Mouse (Mus musculus) neural tube, embryonic 12.5 days (tissue): ENCODE measurements around the gene Add2. TPM values are rescaled to one million over a fixed set of nuclear protein-coding genes. Genes with fewer than 3 reads are reported as not detected.
A peak's percentile ranks its signal among the peaks of the same experiment; 100 is the strongest.

Experiments used
- ATAC-seq: fragments of 200-750 bp; cut with Nextera tagmentation; 2 replicates; pipeline ENCODE4 v1.8.0; 2017; ENCODE audit warnings: low read depth, mild to moderate bottlenecking, moderate TSS enrichment, moderate library complexity; ENCODE audit not compliant: low FRiP score
- H3K27ac ChIP-seq: fragments of 300-500 bp; sonication (generic); 2 replicates; pipeline ENCODE4 v1.5.1; 2016
- H3K27me3 ChIP-seq: fragments of 300-500 bp; sonication (generic); replicated peaks from 2 replicates; pipeline ENCODE4 v1.6.1; 2016; ENCODE audit warnings: mild to moderate bottlenecking
- H3K36me3 ChIP-seq: fragments of 300-500 bp; sonication (generic); 2 replicates; pipeline ENCODE4 v1.6.1; 2016; ENCODE audit warnings: mild to moderate bottlenecking
- H3K4me1 ChIP-seq: fragments of 300-500 bp; sonication (generic); 2 replicates; pipeline ENCODE4 v1.6.1; 2016
- H3K4me2 ChIP-seq: fragments of 300-500 bp; sonication (generic); replicated peaks from 2 replicates; pipeline ENCODE4 v1.6.1; 2016; ENCODE audit warnings: mild to moderate bottlenecking
- H3K4me3 ChIP-seq: fragments of 300-500 bp; sonication (generic); 2 replicates; pipeline ENCODE4 v1.5.1; 2016
- H3K9ac ChIP-seq: fragments of 300-500 bp; sonication (generic); 2 replicates; pipeline ENCODE4 v1.6.1; 2016; ENCODE audit warnings: mild to moderate bottlenecking
- H3K9me3 ChIP-seq: fragments of 300-500 bp; sonication (generic); 2 replicates; pipeline ENCODE4 v1.6.1; 2016; ENCODE audit warnings: mild to moderate bottlenecking
- WGBS: fragments of 180-500 bp; shearing (Covaris S2); methylation state at CpG from one replicate; pipeline ENCODE4 v1.1.7; 2016; 5-methylcytosine and 5-hydroxymethylcytosine counted together
- polyA plus RNA-seq: library from polyadenylated mRNA; unstranded; fragments of >200 nt; fragmentation: Nextera tagmentation; extraction: Ambion mirVana; gene quantifications from 2 replicates; pipeline ENCODE4 v1.2.1, GENCODE M21; 2016

Add2 gene
- polyA plus RNA-seq, 1 experiment from 2014 or later = 110 TPM

DNA sequence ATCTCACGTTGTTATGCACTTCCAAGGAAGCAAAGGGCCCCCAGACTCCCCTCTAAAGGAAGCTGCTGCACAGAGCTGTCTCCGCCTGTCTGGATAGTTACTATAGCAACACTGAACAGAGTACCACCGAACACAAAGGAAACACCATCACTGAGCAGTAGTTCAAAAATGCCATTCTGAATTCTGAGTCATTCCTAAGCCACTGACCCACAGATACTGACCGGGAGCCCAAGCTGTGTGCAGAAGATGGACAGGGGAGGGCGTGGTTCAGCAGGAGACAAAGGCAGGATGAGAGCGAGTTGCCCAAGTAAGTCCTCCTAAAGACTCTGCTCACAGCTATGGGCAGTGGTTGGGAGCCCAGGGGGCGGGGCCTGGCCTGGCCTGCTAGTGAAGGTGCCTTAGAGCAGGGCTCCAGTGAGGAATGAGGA is 23.6 kb downstream of the Add2 start:
- Histone ChIP-seq H3K4me1 (peaks cover 48% of the 10 kb centered on the region), H3K27me3 (no peaks in the 10 kb centered on the region), H3K9ac (peak overlapping the region; percentile 22; the same call in 1 of the 2 replicates), H3K36me3 (no peaks in the 10 kb centered on the region), H3K9me3 (no peaks in the 10 kb centered on the region), H3K27ac (peak overlapping the region; percentile 92), H3K4me2 (peak overlapping the region; percentile 42), H3K4me3 (no peak overlapping the region)
- peak; percentile 84 for ATAC-seq
- WGBS = 21% methylated on average over 7 of the region's 7 CpGs

DNA sequence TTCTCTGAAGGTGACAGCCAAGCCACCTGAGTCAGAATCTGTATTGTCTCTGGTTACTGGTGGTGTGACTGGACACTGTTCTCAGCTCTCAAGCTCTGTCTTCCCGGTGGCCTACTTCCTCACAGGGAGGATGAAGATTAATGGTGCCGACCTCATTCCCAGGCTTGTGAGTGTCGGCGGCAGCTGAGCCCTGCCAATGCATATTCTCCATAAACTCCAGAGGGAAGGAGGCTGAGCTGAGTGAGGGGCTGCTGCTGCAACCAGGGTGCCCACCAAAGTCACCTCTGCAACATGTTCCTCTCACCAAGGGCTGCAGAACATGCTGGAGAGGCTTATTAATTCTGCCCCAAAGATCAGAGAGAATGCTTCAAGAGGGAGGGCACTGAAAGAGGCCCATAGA is 24.1 kb downstream of the Add2 start:
- H3K4me2 ChIP-seq = peak overlapping the region; percentile 42
- H3K9ac ChIP-seq = 0 out of 2 replicates have a peak overlapping the region, but pooled peaks have one; percentile 22
- 14% methylated on average over 4 of the region's 4 CpGs for WGBS
- no peaks in the 10 kb centered on the region for H3K36me3 ChIP-seq
- peaks cover 53% of the 10 kb centered on the region for H3K4me1 ChIP-seq
- peak overlapping the region; percentile 92 for H3K27ac ChIP-seq
- ATAC-seq = peak; percentile 51
- H3K27me3 ChIP-seq = no peaks in the 10 kb centered on the region
- no peak overlapping the region for H3K4me3 ChIP-seq
- no peaks in the 10 kb centered on the region for H3K9me3 ChIP-seq

DNA sequence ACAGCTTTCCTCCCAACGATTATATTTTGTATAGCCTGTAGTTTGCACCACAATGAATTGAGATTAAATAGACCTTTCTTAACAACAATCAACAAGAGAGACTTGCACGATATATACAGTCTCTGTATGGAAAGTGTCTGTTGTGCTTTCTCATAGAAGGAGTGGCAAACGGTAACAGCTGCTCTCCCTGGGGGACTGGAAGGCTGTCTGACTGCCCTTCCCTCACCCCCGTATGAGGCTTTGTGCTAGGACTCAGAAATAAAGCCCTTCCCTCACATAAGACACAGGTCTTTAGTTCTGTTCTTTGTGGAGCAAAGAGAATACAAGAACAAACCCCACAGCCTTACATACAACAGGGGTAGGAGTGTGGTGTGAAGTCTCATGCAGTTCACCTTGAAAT is 24.6 kb downstream of the Add2 start:
- H3K9me3 ChIP-seq = no peaks in the 10 kb centered on the region
- 21% methylated on average over 4 of the region's 4 CpGs for WGBS
- no peaks in the 10 kb centered on the region for H3K36me3 ChIP-seq
- peak overlapping the region; percentile 92 for H3K27ac ChIP-seq
- H3K4me3 ChIP-seq = no peak overlapping the region
- H3K27me3 ChIP-seq = no peaks in the 10 kb centered on the region
- H3K4me2 ChIP-seq = peak overlapping the region; percentile 42
- H3K9ac ChIP-seq = 0 out of 2 replicates have a peak overlapping the region, but pooled peaks have one; percentile 26
- H3K4me1 ChIP-seq = peaks cover 58% of the 10 kb centered on the region
- peak; percentile 38; the same call in 1 of the 2 replicates for ATAC-seq

DNA sequence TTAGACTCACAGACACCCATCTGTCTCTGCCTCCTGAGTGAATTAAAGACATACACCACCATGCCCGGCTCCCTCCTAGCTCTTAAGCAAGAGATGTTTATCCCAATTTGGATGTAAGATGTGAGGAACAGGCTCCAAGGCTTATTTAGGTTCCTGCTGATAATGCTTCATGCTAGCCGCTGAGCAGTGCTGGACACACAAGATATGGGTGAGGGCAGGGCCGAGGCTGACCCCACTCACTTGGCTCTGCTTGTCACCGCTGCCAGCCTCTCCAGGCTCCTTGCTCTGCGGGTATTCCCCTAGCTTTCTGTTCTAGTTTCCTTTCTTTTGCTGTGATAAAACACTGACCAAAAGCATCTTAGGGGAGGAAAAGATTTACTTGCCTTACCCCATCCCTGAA is 25.1 kb downstream of the Add2 start:
- Histone ChIP-seq H3K27ac (peak overlapping the region; percentile 92), H3K4me3 (no peak overlapping the region), H3K9ac (no peak overlapping the region), H3K9me3 (no peaks in the 10 kb centered on the region), H3K4me1 (peaks cover 63% of the 10 kb centered on the region), H3K27me3 (no peaks in the 10 kb centered on the region), H3K36me3 (no peaks in the 10 kb centered on the region), H3K4me2 (0 out of 2 replicates have a peak overlapping the region, but pooled peaks have one; percentile 42)
- WGBS = 68% methylated on average over 5 of the region's 5 CpGs
- ATAC-seq = no peak

DNA sequence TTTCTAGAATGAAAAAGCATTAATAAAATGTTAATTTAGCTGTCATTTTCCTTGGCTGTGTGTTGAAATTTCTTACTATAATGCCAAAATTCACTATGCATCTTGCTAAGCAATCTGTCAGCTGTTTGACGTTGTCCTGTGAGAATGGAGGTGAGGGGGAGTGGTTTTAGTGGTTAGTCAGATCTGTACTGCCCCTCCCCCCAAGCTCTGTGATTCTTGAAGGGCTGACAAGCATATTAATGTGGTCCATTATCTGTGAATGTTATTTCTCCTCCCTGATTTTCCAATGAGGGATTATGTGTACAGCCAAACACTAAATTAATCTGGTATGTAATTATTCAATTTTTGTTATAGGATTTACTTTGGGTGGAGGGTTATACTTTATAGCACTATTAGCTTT is 30.0 kb downstream of the Add2 start:
- Histone ChIP-seq H3K27me3 (no peaks in the 10 kb centered on the region), H3K4me3 (no peak overlapping the region), H3K9me3 (no peaks in the 10 kb centered on the region), H3K4me1 (peaks cover 60% of the 10 kb centered on the region), H3K27ac (no peak overlapping the region), H3K9ac (no peak overlapping the region), H3K4me2 (no peak overlapping the region), H3K36me3 (no peaks in the 10 kb centered on the region)
- WGBS = 6% methylated on average over 1 of the region's 1 CpGs
- no peak for ATAC-seq

DNA sequence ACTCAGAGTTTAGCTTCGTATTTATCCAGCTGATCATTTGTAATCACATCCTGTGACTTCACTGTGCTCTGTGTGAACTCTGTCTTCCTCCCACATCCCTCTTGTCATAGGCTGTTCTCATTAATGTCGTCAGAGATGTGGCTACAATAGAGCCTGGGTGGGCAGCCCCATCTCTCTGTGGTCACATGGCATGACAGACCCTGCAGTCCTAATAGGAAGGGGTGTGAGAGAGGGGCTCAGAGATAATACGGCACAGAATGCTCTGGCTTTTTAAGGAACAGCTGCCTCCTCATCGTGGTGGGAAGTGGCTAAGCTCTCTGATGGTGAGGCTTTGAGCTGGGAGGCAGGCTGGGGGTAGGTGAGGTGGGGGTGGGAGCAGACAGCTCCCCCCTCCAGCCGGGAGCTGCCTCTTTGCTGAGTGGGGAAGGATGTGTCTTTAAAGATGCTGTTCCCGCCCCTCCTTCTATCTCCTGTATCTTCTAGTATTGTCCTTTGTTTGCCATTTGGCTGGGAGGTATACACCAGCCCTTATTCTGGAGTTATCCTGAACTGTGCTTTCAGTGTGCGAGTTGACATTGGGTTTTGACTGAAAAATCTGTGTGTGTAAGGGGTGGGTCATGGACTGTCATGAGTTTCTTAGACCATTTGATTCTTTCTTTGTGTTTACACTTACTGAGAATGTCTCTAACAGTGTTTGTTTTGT is 30.8 kb downstream of the Add2 start:
- peak overlapping the region; percentile 44; the same call in 1 of the 2 replicates for H3K9ac ChIP-seq
- H3K27ac ChIP-seq = peak overlapping the region; percentile 67
- peak overlapping the region; percentile 43 for H3K4me2 ChIP-seq
- no peaks in the 10 kb centered on the region for H3K27me3 ChIP-seq
- H3K9me3 ChIP-seq = no peaks in the 10 kb centered on the region
- 31% methylated on average over 7 of the region's 7 CpGs for WGBS
- H3K36me3 ChIP-seq = no peaks in the 10 kb centered on the region
- ATAC-seq = peak; percentile 91
- H3K4me1 ChIP-seq = peaks cover 61% of the 10 kb centered on the region
- peak overlapping the region; percentile 13; the same call in 1 of the 2 replicates for H3K4me3 ChIP-seq

DNA sequence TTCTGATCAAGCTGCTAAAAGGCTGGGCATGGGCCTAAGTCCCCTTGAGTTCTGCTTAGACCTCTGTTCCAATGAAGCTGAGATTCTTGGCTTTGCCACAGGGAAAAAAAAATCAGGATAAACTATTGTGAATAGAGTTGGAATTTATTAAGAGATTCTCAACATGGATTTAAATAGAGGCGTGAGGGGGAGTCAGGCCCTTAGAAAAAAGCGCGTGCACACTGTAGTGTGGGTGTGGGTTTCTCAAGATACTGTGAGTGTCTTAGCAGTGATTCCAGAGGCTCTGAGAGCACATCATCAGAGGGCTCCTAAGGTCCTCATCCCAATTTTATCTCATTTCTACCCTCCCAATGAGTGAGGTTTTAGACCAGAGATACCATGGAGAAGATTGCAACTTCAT is 31.7 kb downstream of the Add2 start:
- no peaks in the 10 kb centered on the region for H3K9me3 ChIP-seq
- no peak overlapping the region for H3K9ac ChIP-seq
- H3K4me2 ChIP-seq = no peak overlapping the region; the same call in 1 of the 2 replicates
- ATAC-seq = no peak
- no peak overlapping the region for H3K4me3 ChIP-seq
- WGBS = 98% methylated on average over 3 of the region's 3 CpGs
- H3K27ac ChIP-seq = no peak overlapping the region
- no peaks in the 10 kb centered on the region for H3K27me3 ChIP-seq
- H3K36me3 ChIP-seq = no peaks in the 10 kb centered on the region
- peaks cover 70% of the 10 kb centered on the region for H3K4me1 ChIP-seq

DNA sequence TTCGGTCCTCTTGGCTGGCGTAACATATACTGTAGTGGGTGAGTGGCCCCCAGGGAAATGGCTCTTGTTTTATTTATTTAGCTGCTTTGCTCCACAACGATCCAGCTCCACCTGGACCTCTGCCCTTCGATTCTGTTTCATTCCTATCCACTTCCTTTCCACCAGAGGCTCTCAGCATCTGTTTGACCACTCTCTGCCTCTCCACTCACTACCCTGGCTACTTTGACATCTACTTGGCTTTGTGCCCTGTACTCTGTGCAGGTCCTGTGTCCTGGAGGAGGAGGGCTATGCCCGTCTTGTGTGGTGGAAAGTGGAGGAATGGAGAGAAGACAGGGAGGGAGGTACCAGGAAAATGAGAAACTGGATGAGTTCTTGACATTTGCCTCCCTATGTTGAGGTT is 33.7 kb downstream of the Add2 start:
- Histone ChIP-seq H3K36me3 (no peaks in the 10 kb centered on the region), H3K4me2 (no peak overlapping the region), H3K4me1 (peaks cover 77% of the 10 kb centered on the region), H3K27ac (peak overlapping the region; percentile 53; the same call in 1 of the 2 replicates), H3K27me3 (no peaks in the 10 kb centered on the region), H3K4me3 (no peak overlapping the region), H3K9me3 (no peaks in the 10 kb centered on the region), H3K9ac (0 out of 2 replicates have a peak overlapping the region, but pooled peaks have one; percentile 26)
- WGBS = 53% methylated on average over 5 of the region's 5 CpGs
- ATAC-seq = no peak

DNA sequence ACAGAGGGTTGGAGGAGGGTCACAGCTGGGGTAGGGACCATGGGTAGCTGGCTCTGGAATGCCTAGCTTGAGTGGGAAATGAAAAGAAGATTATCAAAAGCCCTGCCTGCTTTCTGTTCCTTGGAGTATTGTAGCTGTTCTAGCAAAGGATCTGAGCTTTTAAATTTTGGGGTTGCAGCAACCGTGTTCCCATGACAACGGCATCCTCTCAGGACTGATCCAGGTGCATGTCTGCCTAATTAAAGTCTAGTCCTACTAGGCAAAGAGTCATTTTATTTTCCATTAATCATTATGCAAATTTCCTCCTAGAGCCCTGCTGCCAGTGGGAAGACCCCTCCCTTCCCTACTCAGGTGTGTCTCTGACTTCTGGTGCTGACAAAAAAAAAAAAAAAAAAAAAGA is 34.2 kb downstream of the Add2 start:
- no peak overlapping the region for H3K9ac ChIP-seq
- H3K4me1 ChIP-seq = peaks cover 72% of the 10 kb centered on the region
- H3K9me3 ChIP-seq = no peaks in the 10 kb centered on the region
- H3K4me2 ChIP-seq = no peak overlapping the region
- no peaks in the 10 kb centered on the region for H3K27me3 ChIP-seq
- H3K36me3 ChIP-seq = no peaks in the 10 kb centered on the region
- WGBS = 86% methylated on average over 2 of the region's 2 CpGs
- no peak overlapping the region for H3K4me3 ChIP-seq
- H3K27ac ChIP-seq = 0 out of 2 replicates have a peak overlapping the region, but pooled peaks have one; percentile 53
- no peak for ATAC-seq

DNA sequence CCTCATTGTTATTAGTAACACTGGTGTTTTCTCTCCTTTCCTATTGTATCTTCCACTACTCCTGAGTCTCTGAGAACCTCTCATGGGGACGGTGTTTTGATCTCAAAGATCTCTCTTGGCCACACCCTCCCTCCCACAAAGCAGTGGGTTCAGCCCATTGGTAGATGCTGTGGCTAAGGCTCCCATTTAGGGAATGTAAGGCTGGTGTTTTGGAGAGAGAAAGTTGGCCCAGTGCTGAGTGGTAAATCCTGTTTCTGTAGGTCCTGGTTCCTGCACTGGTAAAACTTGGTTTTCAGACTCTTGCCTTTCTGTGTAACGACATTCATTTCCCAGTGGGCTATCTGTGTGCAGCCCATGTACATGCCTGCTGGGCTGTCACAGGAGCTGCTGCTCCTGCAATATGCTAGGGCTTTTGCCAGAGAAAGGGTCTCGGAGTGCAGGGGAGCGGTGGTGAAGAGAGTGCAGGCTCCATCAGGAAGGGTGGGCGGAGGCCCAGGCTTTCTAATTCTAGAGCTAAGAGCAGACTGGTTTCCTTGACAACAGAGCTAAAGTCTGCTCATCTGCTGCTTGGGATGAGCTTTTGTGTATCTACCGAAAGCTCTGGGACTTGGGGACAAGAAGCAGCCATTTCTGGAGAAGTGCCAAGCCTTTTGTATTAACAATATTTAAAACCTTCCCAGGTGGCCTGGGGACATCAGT is 36.0 kb downstream of the Add2 start:
- H3K9ac ChIP-seq = no peak overlapping the region
- H3K4me2 ChIP-seq = peak overlapping the region; percentile 32; the same call in 1 of the 2 replicates
- 28% methylated on average over 6 of the region's 6 CpGs for WGBS
- H3K27me3 ChIP-seq = no peaks in the 10 kb centered on the region
- no peaks in the 10 kb centered on the region for H3K36me3 ChIP-seq
- H3K4me3 ChIP-seq = no peak overlapping the region
- H3K9me3 ChIP-seq = no peaks in the 10 kb centered on the region
- H3K27ac ChIP-seq = peak overlapping the region; percentile 71
- H3K4me1 ChIP-seq = peaks cover 54% of the 10 kb centered on the region
- peak; percentile 70 for ATAC-seq

DNA sequence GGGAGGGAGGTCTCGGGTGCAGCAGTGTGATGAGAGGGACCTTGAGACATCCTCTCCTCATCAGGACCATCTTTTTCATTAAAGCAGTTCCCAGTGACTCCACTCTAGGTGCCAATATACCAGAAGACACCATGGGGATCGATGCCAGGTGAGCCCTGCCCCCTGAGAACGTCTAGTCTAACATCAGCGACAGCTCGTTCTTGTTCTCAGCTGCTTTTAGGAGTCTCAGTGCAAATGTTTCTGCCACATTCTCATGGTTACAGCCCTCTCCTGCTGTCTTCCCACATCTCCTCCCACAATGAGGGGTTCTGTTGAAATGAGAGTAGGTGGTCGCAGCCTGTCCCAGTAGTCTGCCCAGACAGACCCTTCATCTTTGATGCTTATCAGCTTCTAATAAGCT is 38.2 kb downstream of the Add2 start:
- peaks cover 48% of the 10 kb centered on the region for H3K4me1 ChIP-seq
- H3K9me3 ChIP-seq = no peaks in the 10 kb centered on the region
- ATAC-seq = no peak
- 84% methylated on average over 6 of the region's 6 CpGs for WGBS
- no peak overlapping the region for H3K9ac ChIP-seq
- H3K4me3 ChIP-seq = no peak overlapping the region
- no peaks in the 10 kb centered on the region for H3K27me3 ChIP-seq
- H3K27ac ChIP-seq = no peak overlapping the region
- no peak overlapping the region for H3K4me2 ChIP-seq
- no peaks in the 10 kb centered on the region for H3K36me3 ChIP-seq

DNA sequence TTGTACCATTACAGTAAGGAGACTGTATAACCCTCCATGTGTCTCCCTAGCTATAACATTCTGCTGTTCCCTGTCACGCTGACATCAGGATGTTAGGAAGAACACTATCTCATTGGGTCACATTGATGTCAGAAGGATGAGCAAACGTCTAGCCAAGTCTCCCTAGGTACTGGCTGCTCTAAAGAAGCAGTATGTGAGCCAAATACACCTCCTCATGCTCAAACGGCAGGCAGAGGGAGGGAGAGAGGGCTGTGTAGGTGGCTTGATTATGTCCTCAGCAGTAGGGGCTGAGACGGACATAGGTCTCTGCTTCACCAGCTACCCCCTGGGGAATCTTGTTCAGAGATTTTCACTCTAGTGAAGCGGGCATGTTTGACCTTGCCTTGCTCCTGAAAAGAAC is 38.7 kb downstream of the Add2 start:
- H3K9me3 ChIP-seq = no peaks in the 10 kb centered on the region
- H3K4me1 ChIP-seq = peaks cover 45% of the 10 kb centered on the region
- H3K4me3 ChIP-seq = no peak overlapping the region
- H3K9ac ChIP-seq = no peak overlapping the region
- H3K36me3 ChIP-seq = no peaks in the 10 kb centered on the region
- H3K27me3 ChIP-seq = no peaks in the 10 kb centered on the region
- 60% methylated on average over 5 of the region's 5 CpGs for WGBS
- H3K27ac ChIP-seq = no peak overlapping the region
- no peak overlapping the region for H3K4me2 ChIP-seq
- ATAC-seq = no peak
